Mouse (Mus musculus) kidney, postnatal 0 days (tissue): ENCODE data around the gene Sema4f. TPM values are rescaled to one million over a fixed set of nuclear protein-coding genes. Genes with fewer than 3 reads are reported as not detected.

Experiments used
- ATAC-seq: fragments of 200-750 bp; cut with Nextera tagmentation; replicated peaks from 2 replicates; pipeline ENCODE4 v1.8.0; 2017; ENCODE audit warnings: low read depth, moderate number of reproducible peaks, moderate TSS enrichment, moderate library complexity; ENCODE audit not compliant: low FRiP score
- DNase-seq: peaks from one replicate; pipeline ENCODE4 v3.0.0-alpha.2; 2016; ENCODE audit warnings: low spot score
- H3K27ac ChIP-seq: fragments of 300-500 bp; sonication (generic); 2 replicates; pipeline ENCODE4 v1.5.1; 2014; ENCODE audit warnings: mild to moderate bottlenecking
- H3K27me3 ChIP-seq: fragments of 300-500 bp; sonication (generic); 2 replicates; pipeline ENCODE4 v1.6.1; 2014; ENCODE audit warnings: low read length, mixed read lengths; ENCODE audit not compliant: insufficient read depth
- H3K36me3 ChIP-seq: fragments of 300-500 bp; sonication (generic); 2 replicates; pipeline ENCODE4 v1.6.1; 2014; ENCODE audit warnings: low read length, mixed read lengths; ENCODE audit not compliant: insufficient read depth
- H3K4me1 ChIP-seq: fragments of 300-500 bp; sonication (generic); replicated peaks from 2 replicates; pipeline ENCODE4 v1.6.1; 2014; ENCODE audit warnings: antibody characterized with exemption, low read length, mixed read lengths; ENCODE audit not compliant: insufficient read depth
- H3K4me2 ChIP-seq: fragments of 300-500 bp; sonication (generic); 2 replicates; pipeline ENCODE4 v1.6.1; 2014; ENCODE audit warnings: mild to moderate bottlenecking, low read length, moderate library complexity, mixed read lengths
- H3K4me3 ChIP-seq: fragments of 300-500 bp; sonication (generic); replicated peaks from 2 replicates; pipeline ENCODE4 v1.5.1; 2014; ENCODE audit warnings: low read depth, low read length
- H3K9ac ChIP-seq: fragments of 300-500 bp; sonication (generic); 2 replicates; pipeline ENCODE4 v1.6.1; 2014; ENCODE audit warnings: low read depth, low read length
- H3K9me3 ChIP-seq: fragments of 300-500 bp; sonication (generic); replicated peaks from 2 replicates; pipeline ENCODE4 v1.6.1; 2016; ENCODE audit warnings: low read length, inconsistent platforms, mixed read lengths
- CTCF ChIP-seq: IDR thresholded peaks from 2 replicates; pipeline ENCODE4 v1.5.1; 2016; ENCODE audit warnings: antibody characterized with exemption, low read depth, mild to moderate bottlenecking, moderate library complexity
- WGBS: fragments of 180-500 bp; shearing (Covaris S2); extraction: QIAGEN DNeasy Blood & Tissue Kit; methylation state at CpG from one replicate; pipeline ENCODE4 v1.1.7; 2014; 5-methylcytosine and 5-hydroxymethylcytosine counted together
- polyA plus RNA-seq: library from polyadenylated mRNA; unstranded; fragments of >200 nt; fragmentation: Nextera tagmentation; extraction: Ambion mirVana; gene quantifications from 2 replicates; pipeline ENCODE4 v1.2.1, GENCODE M21; 2015

Gene Sema4f
- polyA plus RNA-seq, 1 experiment from 2014 or later, result 0.41 TPM

DNA sequence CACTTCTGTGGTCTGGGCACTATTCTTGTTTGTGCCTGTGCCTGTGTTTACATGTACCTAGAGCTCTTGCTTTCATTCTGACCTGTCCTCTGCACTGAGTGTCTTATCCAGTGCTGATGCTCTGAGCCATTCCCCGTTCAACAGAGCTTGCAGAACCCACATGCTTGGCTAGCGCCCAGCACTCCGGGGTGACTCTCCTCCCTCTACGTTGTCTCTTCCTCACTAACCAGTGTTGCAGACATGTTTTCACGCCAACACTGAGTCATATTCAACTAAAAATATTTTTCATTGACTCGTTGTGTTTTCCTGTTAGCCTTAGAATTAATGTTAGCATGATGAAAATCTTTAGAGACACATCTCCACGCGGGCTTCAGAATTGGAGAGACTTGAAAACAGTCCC, 31.5 kb downstream of the Sema4f start:
- Histone ChIP-seq H3K9me3 (no peaks in the 10 kb centered on the region), H3K27me3 (no peaks in the 10 kb centered on the region), H3K4me2 (no peak overlapping the region), H3K36me3 (no peaks in the 10 kb centered on the region), H3K27ac (no peak overlapping the region), H3K9ac (no peak overlapping the region), H3K4me3 (no peak overlapping the region), H3K4me1 (no peaks in the 10 kb centered on the region)
- TF ChIP-seq CTCF, result no peak
- 79% methylated on average over 8 of the region's 8 CpGs for WGBS
- ATAC-seq (no peak), DNase-seq (no peak)

DNA sequence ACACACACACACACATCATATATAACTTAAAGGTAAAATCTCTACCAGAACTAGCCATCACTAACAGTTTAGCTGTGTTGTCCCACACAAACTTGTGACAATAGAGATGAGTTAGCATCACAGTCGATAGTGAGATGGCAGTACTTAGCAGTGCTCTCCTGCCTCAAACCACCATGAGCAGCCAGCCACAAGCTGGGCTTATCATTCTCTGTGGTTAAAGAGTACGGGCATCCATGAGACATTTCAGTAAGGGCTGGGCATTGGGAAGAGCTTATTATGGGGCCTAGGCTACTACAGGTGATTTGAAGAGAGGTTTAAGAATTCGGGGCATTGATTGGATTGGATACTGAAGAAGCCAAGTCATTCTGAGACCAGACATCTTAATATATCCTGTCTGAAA, 32.6 kb downstream of the Sema4f start:
- Histone ChIP-seq H3K36me3 (no peaks in the 10 kb centered on the region), H3K4me2 (no peak overlapping the region), H3K9me3 (no peaks in the 10 kb centered on the region), H3K27ac (no peak overlapping the region), H3K4me3 (no peak overlapping the region), H3K4me1 (no peaks in the 10 kb centered on the region), H3K9ac (no peak overlapping the region), H3K27me3 (no peaks in the 10 kb centered on the region)
- no peak for DNase-seq
- TF ChIP-seq CTCF, result no peak
- WGBS, result 92% methylated on average over 3 of the region's 3 CpGs
- ATAC-seq, result no peak

DNA sequence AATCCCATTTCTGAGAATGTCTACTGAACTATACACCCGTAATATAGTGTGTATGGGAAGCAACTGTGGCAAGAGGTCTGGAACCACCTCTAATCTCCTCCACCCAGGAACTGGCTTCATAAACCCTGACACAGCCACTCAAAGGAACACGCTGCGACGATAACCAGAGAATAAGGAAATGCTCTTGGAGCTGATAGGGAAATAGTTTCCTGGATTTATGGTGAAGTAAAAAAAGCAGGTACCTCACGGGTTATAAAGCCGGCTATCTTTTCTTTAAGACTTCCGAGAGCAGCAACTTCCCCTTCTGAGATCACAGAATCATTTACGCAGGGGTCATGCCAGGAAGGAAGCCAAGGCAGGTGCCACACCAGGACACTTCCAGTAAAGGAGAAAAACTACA, 37.0 kb downstream of the Sema4f start:
- Histone ChIP-seq H3K27me3 (no peaks in the 10 kb centered on the region), H3K4me2 (no peak overlapping the region), H3K4me1 (no peaks in the 10 kb centered on the region), H3K27ac (no peak overlapping the region), H3K9ac (no peak overlapping the region), H3K36me3 (no peaks in the 10 kb centered on the region), H3K9me3 (no peaks in the 10 kb centered on the region), H3K4me3 (no peak overlapping the region)
- TF ChIP-seq CTCF, result no peak
- 35% methylated on average over 8 of the region's 8 CpGs for WGBS
- DNase-seq (no peak), ATAC-seq (no peak)

DNA sequence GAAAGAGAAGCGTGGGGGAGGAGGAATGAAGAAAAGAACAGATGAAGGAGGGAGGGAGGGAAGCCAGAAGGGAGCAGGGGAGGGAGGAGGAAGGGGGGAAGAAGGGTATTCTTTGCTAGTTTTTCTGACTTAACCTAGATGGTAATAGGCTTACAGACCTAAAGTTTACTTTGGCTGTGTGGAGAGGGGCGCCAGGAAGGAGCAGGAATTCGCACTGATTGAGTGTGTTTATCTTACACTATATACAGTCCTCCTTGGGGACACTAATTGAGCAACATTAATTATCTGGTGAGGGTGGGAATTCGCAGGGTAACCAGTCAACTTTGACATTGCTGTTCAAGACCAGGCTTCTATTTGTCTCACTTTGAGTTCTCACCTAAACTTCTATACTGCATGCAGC, 40.8 kb downstream of the Sema4f start:
- no peak for TF ChIP-seq CTCF
- Histone ChIP-seq H3K9me3 (no peaks in the 10 kb centered on the region), H3K9ac (no peak overlapping the region), H3K36me3 (no peaks in the 10 kb centered on the region), H3K4me3 (no peak overlapping the region), H3K27me3 (no peaks in the 10 kb centered on the region), H3K4me2 (no peak overlapping the region), H3K4me1 (no peaks in the 10 kb centered on the region), H3K27ac (no peak overlapping the region)
- ATAC-seq (no peak; the same call in 1 of the 2 replicates), DNase-seq (peak; percentile 43)
- WGBS, result 15% methylated on average over 4 of the region's 4 CpGs

DNA sequence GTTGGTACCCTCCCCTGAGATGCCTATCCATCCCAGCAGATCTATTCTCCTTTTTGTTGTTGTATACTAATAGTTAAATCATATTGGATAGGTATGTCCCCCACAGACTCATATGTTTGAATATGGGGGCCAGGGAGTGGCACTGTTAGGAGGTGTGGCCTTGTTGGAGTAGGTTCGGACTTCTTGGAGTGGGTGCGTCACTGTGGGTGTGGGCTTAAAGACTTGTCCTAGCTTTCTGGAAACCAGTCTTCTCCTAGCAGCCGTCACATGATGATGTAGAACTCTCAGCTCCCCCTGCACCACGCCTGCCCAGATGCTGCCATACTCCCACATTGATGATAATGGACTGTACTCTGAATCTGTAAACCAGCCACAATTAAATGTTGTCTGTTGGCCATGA, 41.3 kb downstream of the Sema4f start:
- no peaks in the 10 kb centered on the region for H3K4me1 ChIP-seq
- WGBS, result 56% methylated on average over 4 of the region's 4 CpGs
- H3K27ac ChIP-seq, result no peak overlapping the region
- no peak for TF ChIP-seq CTCF
- H3K36me3 ChIP-seq, result no peaks in the 10 kb centered on the region
- H3K4me2 ChIP-seq, result no peak overlapping the region
- peak; percentile 17 for DNase-seq
- H3K27me3 ChIP-seq, result no peaks in the 10 kb centered on the region
- no peaks in the 10 kb centered on the region for H3K9me3 ChIP-seq
- no peak overlapping the region for H3K4me3 ChIP-seq
- no peak overlapping the region for H3K9ac ChIP-seq
- ATAC-seq, result no peak; the same call in 1 of the 2 replicates

DNA sequence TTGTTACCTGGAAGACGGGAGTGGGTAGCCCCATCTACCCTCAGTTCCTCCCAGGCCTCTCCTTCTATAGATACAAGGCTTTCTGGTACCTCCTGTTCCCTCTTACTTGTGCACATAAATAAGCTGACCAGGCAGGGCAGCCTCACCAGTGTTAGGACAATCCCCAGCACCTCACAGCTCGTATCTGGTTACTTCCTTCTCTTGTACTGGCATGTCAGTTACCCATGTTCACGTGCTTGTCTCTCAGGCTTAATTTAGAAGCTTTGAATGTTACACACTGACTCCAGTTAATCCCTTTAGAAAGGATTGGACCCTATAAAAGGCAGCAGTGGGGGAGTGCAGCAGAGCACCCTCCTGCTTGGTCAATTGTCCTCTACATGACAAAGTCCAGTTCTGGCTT, 42.3 kb downstream of the Sema4f start:
- Histone ChIP-seq H3K4me1 (no peaks in the 10 kb centered on the region), H3K9me3 (no peaks in the 10 kb centered on the region), H3K27me3 (no peaks in the 10 kb centered on the region), H3K4me3 (no peak overlapping the region), H3K4me2 (no peak overlapping the region), H3K36me3 (no peaks in the 10 kb centered on the region), H3K27ac (no peak overlapping the region), H3K9ac (no peak overlapping the region)
- 57% methylated on average over 3 of the region's 3 CpGs for WGBS
- no peak for TF ChIP-seq CTCF
- DNase-seq (no peak), ATAC-seq (no peak)

DNA sequence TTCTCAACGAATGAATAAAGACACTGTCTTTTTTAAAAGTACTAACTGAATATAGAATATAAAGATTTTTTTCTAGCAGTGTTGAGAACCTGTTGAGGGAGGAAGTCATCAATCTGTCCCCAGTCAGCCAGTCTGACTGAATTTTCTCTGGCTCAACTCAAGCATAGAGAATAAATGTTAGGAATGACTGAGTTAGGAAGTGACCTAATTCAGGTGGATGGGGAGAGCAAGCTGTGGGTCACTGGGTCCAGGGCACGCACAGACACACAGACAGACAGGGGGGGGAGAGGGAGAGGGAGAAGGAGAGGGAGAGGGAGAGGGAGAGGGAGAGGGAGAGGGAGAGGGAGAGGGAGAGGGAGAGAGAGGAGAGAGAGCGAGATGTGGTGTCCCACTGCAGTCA, 46.2 kb downstream of the Sema4f start:
- TF ChIP-seq CTCF, result no peak
- Histone ChIP-seq H3K4me3 (no peak overlapping the region), H3K9ac (no peak overlapping the region), H3K9me3 (no peaks in the 10 kb centered on the region), H3K36me3 (no peaks in the 10 kb centered on the region), H3K4me1 (no peaks in the 10 kb centered on the region), H3K4me2 (no peak overlapping the region), H3K27ac (no peak overlapping the region), H3K27me3 (no peaks in the 10 kb centered on the region)
- ATAC-seq (peak; percentile 70), DNase-seq (peak; percentile 58)
- WGBS, result 13% methylated on average over 3 of the region's 3 CpGs
